Mouse (Mus musculus) CD4-positive, CD25-positive, alpha-beta regulatory T cell, adult 2 months (primary cell): ENCODE data around the gene Slc52a3.
"Not testable (repeated sequence)": the region's sequence is repeated elsewhere in the genome, so short reads cannot be mapped to it uniquely, and the experiment has no call there.

Experiments used
- DNase-seq: peaks from one replicate; pipeline ENCODE4 v3.0.0-alpha.2; 2012; ENCODE audit warnings: low read depth, low spot score

Gene Slc52a3

DNA sequence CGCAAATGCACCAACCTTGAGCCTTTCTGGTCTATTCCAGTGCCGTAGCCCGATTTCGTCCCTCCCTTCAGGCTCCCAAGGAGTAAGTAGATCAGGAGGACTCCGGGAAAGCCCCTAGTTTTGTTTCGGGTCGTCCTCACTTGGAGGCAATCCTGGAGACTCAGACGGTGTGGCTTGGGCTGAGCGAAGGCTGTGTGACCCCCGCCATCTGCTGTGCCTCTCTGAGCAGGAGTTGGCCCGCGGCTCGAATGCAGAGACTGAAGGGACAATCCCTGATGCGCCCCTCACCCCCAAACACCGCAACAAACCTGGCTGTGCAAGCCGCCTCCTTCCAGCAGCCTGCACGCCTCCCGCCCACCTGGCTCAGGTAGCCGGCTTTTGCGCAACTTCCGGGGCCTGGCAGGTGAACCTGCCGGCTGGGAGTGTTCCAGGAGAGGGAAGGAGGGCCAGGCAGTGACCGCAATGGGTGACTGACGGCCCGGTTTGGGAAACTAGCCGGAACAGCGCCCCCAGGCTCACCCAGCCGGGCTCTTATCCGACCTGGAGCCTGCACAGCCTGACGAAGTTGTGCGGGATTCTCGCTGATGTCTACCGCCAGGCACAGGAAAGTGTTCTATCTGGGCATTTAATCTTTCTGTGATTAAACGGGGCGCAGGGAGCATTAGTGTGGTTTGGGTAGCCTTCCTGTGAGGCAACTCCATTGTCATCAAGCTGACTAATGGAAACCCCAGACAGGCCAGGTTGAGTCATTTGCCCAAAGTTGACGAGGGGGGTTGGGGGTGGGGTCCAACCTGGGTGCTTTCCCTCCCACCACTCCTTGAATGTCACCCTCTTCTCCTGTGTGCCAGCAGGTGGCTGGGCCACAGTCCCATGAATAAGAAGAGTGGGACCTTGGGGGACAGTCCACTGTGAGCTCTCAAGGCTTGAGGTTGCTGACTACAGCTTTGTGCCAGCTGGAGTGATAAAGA lies 22.4 kb upstream of the Slc52a3 start:
- DNase-seq = peak; percentile 86

DNA sequence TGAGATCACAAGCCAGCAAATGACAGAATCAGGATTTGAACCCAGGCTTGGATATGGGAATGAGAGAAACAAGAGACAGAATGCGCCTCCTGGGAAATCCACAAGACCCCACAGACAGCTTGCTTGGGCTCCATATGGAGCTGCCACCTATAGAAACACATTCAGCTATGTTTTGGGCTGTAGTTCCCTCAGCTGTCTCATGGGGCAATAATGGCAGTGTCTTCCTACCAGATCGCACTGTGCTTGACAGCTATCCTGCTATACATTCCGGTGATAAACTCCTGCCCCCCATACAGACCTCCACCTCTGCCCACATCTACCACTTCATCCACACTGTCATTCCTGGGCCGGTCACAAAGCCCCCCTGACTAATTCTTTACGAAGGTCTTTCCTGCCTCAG lies 21.0 kb upstream of the Slc52a3 start:
- no peak for DNase-seq

DNA sequence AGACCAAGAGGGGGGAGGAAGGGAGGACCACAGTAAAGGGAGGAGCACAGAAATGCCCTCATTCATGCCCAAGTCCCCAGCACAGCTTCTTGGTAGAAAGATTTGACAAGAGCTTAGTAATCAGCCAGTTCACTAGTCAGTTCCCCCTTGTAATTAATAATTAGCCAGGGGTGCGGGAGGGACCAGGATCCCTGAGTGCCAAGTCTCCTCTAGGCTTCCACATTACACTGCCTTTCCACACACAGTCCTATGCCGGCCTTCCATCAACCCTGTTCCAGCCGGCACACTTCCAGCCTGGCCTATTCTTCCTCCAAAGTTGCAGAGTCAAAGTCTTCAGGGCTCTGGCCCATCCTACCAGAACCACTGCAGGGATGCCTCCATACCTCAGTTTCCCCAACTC lies 20.2 kb upstream of the Slc52a3 start:
- DNase-seq = no peak

DNA sequence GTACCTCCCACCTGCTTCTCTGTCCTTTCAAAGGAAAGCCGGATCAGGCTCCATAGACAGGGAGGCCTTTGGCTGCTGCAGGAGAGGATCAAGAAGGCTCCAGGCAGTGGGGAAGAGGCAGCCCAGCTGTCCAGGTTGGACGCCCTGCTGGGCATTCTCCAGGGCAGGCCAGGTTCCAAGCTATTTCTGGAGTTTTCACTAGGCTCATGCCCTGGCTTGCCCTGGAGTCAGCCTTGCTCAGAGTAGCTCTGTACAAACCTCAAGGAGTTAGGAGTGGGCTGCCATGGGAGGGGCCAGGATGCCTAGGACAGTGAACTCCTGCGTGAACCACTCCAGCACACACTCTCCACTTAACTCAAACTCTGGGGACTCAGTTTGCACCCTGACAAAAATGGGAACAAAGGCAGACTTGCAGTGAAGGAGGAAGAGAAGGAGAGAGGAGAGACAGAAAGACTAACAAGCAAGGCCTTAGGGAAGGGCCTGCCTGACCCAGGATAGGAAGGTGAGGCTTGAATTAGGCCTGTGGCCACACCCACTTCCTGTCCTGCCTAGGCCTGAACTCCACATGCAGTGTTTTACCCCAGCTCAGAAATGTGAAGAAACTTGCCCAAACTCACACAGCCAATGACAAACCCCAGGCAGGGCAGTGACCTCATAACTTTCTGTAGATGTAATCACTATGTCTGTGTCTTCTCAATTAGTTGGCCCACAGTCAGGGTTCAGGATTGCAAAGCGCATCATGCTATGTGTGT lies 18.4 kb upstream of the Slc52a3 start:
- DNase-seq = peak; percentile 50

DNA sequence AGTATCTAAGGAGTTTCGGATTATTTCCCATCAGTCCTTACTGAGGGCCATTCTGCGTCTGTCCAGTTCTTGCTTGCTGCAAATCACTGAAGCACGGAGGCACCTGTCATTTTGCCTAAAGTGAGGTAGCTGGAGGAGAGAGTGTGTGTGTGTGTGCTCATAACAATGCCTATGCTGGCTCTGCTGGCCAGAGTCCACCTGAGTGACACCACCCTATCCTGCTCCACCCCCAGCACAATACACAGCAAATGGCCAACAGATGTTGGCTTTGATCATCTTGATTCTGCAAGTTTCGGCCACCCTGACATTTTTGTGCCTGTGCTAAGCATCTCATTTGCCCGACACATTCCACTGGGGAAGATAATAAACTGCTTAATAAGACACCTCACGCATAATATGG lies 17.8 kb upstream of the Slc52a3 start:
- DNase-seq = no peak

DNA sequence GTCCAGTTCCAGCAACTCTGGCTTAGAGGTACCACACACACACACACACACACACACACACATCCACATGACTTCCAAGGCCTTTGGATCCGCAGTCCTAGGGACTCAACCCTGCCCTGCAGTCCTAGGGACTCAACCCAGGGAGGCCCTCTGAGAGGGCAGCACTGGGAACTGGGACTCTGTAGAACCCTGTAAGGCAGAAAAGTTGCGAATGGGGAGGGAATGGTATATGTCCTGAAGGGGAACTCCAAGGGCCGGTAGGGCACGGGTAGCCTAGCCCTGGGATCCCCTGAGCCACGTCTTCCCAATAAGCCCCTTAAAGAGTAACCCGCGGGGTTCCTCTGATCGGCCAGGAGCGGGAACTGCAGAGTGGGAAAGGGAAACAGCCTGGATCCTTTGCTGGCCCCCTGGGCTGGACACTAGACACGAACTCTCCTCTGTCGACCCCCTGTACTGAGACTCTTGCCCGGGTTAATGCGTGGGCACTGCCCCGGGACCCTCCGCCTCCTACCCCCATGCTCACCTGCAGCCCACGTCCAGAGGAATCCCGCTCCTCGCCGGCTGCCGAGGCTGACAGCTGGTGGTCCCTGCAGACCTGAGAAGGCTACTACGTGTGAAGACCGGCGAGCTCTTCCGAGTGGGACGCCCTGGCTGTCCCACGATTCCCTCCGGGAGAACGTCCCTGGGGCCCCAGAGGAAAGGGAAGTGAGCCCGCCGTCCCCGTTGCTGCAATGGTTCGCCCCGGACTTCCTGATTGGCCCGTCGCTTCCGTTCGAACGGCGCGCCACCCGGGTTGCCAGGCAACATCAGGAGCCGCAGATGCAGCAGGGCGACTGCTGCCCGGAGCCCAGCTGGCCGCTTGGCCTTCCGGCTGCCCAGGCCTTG lies 16.6 kb upstream of the Slc52a3 start, which contains the start of gene Fam110a:
TSS of gene Fam110a (minus strand) at position 750 of the 885 bp plus-strand sequence.
- peak; percentile 87 for DNase-seq

DNA sequence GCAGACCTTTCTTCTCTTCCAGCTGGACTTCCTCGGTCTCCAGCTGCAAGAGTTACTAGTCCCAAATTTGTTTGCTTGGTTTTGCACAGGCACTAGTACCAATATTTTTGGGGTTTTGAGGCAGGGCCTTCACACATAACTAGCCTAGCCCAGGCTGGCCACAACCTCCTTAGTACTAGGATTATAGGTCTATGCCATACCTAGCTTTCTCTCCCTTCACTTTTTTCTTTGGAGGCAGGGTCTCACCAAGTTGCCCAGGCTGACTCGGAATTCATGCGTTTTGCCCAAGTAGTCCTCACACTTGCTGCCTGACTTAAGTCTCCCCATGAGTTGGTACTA lies 16.0 kb upstream of the Slc52a3 start:
- no peak for DNase-seq

DNA sequence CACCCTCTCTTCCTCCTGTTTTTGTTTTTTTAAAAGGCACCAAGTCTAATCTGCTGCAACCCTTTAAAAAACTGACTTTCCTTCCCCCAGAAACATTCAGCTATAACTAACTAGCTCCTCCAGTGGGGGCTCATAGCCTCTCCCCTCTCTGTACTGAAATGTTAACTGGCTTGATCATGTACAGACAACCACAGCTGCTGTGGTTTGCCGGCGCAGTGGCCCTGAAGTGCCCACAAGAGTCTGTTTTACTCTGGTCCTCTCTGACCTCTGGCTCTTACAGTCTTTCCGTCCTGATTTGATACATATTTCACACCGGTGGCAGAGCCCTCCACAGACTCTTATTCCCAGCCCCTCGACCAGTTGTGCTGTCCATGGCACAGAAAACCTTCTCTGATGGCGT lies 15.0 kb upstream of the Slc52a3 start:
- no peak for DNase-seq

DNA sequence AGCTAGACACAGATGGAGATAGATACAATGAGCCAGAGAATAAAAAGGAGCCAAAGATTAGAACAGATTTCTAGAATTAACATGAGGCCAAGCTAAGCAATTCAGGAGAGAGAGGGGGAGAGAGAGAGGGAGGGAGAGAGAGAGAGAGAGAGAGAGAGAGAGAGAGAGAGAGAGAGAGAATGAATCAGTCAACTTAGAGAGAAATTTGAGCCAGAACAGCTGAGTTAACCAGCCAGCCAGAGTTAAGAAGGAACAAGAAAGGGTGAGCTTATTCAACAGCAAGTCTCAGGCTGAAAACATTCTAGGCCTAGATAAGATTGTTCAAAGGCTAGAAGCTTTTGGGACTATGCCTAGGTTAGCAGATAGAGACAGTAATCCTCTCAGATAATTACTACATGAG lies 13.8 kb upstream of the Slc52a3 start:
- DNase-seq = no peak

DNA sequence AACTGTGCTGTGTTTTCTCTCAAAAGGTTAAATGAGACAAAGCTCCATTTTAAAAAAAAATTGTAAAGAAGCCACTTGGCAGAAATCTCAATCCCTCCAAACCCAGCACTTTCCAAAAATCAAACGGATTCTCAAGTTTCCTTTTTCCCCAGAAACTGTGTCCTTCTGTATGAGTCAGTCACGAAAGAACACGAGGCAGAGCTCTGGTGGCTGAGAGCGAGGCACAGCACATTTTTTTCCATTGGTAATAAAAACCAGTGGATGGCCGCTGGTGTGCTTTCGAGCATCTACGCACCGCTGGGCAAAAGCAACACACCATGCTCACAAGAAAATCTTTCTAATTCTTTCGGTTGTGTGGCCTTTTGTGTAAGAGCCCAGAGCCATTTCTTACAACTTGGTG lies 12.3 kb upstream of the Slc52a3 start:
- no peak for DNase-seq

DNA sequence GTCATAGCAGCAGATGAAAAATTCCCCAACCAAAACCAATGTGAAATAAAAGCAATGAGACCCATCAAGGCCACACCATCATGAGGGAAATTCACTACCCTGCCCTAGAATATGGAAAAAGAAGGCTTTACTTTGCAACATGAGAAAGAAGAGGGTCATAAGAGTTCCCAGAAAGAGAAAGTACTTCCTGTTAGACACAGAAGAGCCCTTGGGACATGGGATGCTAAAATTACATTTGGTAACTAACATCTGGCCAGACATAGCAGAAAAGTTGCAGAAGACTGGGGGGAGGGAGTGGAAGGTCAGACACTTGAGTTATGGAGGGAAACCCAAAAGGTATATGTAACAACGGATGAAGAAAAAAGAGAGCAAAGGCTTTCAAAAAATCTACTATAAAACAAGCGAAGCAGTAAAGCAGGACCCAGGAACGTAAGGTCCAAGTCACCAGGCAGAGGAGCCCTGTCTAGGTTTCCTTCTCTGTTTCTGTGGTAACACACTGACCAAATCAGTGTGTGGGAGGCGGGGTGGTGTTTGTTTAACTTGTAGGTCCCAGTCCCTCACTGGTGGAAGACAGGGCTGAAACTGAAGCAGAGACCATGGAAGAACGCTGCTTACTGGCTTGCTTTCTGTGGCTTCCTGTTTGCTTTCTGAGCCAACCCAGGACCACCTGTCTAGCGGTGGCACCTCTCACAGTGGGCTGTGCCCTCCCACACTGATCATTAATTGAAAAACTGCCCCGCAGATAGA lies 10.7 kb upstream of the Slc52a3 start:
- DNase-seq = no peak

DNA sequence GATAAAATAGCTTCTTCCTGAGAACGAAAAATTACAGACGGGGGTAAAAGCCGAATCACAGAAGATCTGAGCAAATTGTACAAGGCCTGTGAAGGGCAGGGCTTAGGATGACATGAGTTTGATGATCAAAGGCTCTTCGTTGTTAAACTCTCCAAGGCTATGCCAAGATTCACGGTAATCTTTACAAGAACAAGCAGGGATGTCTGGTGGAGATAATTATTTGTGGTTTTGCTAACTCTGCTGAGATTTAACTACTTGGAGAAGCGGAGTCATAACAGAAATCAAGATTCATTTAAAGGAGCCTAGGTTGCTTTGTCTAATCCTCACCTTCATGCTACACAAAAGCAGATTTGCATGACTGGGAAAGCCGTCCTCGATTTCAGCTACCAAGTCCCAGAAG lies 9.4 kb upstream of the Slc52a3 start:
- no peak for DNase-seq

DNA sequence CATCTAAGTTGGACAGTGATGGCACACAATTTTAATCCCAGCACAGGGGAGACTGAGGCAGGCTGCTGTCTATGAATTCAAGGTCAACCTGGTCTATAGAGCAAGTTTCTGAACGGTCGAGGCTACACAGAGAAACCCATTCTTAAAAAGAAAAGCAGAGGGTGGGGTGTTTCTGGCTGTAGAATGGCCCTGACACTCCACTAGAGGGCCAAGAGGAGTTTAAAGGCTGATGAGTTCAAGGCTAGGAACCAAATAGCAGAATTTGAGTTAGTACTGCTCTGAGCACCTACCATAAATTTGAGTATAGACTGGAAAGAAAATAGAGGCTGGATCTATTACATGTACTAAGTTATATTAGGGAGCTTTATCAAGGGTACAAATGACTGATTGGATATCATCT lies 7.3 kb upstream of the Slc52a3 start:
- DNase-seq = no peak

DNA sequence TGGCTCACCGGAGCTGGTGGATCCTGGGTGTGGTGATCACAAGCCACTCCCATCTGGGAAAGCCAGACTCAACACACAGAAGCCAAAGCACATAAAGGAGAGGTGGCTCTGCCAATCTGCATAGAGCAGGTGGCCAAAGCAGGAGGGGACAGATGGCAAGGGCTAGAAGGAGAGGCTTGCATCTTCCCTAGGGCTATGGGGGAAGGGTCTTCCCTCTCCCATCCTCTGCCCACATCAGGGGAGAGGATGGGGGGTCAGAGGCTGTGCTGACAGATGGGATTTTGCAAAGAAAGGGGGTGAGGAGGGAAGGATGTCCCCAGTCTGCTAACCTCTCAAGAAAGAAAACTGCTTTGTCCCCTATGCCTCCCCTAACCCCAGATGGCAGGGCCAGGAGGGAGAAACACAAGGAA lies 5.3 kb upstream of the Slc52a3 start:
- DNase-seq = no peak

DNA sequence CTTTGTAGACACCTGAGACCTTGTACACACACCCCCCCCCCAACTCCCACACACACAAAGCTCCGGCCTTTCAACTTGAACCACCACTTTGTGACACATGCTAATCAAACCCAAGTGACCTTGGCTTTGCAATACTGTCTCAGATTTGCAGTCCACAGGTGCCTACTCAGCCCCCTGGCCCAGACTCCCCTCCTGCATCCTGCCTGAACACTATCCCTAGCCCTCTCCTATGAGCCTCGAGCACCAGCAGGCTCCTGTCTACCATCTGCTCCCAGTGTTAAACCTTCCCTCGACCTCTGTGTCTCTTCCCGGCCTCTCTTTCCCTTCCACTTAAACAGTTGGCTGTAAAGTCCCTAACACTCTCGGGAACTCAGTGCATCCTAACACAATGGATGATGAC lies 4.9 kb upstream of the Slc52a3 start:
- no peak for DNase-seq

DNA sequence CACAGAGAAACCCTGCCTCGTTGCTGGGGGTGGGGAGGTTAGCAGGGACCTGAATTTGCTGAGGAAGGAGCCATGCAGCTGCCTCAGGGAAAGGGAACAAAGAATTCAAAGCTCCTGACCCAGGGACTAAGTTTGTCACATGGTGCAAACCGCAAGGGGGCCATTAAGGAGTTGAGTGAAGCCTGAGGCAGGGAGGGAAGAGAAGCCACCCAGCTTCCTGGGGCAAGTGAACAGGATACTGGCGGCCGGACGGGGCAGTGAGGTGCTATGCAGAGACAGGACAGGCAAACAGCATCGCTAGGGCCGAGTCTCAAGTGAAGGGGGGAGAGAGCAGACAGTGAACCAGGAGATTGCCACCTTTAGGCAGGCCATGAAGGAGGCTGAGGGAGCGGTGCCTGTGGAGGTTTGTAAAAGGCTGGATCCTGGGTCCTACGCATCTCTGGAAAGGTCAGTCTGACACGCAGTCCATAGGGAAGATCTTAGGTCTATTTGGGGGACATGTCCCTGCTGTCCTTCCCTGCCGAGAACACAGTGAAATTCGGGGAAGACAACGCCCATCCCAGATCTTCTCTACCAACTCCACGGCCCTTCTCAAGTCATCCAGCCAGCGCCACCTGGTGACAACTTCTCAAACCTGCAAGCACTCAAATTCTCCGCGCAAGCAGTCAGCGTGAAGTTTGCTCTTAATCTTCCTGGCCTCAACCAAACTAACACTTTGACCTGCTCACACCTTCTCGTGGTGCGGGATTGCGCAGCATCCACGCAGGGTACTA lies 1.8 kb upstream of the Slc52a3 start:
- DNase-seq = peak; percentile 89

DNA sequence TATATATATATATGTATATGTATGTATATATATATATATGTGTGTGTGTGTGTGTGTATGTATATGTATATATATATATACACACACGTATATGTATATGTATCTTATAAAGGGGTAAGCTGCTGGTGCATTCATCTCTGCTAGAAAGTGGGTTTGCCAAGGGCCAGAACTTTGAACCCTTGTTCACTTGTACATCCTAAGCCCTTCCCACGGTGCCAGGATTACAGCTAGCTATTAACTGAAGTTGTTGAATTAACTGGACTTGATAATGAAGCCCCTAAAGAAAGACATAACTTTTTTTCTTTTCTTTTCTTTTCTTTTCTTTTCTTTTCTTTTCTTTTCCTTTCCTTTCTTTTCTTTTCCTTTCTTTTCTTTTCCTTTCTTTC lies 872 bp downstream of the Slc52a3 start:
- not testable (repeated sequence) for DNase-seq

DNA sequence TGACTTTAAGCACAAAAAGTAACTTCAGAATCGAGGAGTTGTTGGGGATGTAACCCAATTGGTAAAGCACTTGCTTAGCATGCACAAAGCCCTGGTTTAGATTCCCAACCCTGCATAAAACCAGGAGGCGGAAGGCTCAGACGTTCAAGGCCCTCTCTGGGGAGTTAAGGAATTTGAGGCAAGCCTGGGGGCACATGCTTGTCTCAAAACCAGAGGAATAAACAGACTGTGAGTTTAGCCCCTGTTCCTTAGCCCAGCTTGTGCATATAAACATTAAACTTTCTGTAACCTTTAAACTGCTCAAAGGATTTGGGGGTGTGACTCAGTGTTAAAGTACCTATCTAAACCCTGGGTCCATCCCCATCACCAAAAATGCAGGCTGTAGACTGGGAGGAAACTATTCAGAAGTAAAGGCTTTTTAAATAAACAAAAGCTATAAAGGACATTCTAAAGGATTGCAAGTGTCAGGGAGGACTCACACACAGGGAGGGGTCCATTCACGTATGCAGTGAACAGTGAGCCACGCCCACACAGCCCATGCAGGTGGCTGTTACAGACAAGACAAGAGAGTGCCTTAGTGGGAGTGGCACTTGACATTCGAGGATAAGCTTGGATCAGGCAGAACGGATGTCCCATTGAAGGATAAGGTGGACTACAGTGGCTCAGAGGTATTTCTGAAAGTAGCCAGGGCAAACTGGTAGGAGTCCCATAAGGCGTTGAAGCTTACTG lies 1.6 kb downstream of the Slc52a3 start:
- DNase-seq = no peak

DNA sequence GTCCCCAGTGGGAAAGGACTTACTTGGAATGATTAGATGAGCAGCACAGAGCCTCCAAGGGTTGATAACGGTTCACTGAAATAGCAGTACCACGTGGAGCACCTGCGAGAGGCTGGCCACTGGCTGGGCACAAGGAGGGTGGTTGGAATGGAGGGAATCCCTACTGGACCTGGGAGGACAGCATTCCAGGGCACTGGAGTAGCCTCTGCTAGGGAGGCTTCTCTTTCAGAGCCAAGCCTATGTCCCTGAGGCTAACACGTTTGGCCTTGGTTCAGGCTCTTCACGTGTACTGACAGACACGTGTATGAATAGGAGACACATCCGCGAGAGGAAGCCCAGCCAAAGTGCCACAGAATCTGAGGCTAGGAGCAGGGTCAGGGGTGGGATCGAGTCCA lies 2.2 kb downstream of the Slc52a3 start:
- DNase-seq = no peak

DNA sequence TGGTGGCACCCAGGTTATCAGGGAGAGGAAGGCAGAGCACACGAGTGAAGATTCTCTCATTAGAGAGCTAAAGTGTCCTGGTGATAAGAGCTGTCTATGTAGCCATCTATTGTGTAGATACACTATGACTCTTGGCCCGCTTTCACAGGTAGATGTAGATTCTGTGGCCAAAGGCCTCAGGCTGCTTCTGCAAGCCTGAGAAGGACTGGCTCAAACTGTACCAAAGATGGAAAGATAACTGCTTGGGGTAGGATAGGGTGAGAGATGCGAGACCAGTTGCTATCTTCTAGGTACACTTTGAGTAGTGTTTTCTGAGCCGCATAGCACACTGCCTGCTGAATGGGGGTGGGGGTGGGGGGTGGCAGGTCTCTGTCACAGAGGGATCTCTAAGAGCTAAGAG lies 2.6 kb downstream of the Slc52a3 start:
- no peak for DNase-seq
